Mouse (Mus musculus): ENCODE measurements around the gene Kctd6. TPM values are rescaled to one million over a fixed set of nuclear protein-coding genes. Genes with fewer than 3 reads are reported as not detected.
A peak's percentile ranks its signal among the peaks of the same experiment; 100 is the strongest.

The Kctd6 gene
- total and polyA plus RNA-seq, 3 experiments, result 2.9 to 4.2 (median 3.8) TPM

- Histone ChIP-seq H3K27me3 (replicated peaks) (no peaks in the 10 kb centered on the region), H3K79me2 (replicated peaks; ENCODE audit: control insufficient read depth, extremely low read depth, insufficient read depth, poor library complexity, severe bottlenecking) (peaks cover 6% of the 10 kb centered on the region), H3K9me3 (replicated peaks; ENCODE audit: low read length) (no peaks in the 10 kb centered on the region), H3K4me3 (replicated peaks in 1 of 3; ENCODE audit: low read depth in 2 of 3, low read length in 2 of 3, poor library complexity in 1 of 3) (peak overlapping the region in 2 of 3 experiments; percentile 37 to 45), H3K4me2 (ENCODE audit: insufficient read depth, low read depth, poor library complexity, severe bottlenecking) (peak overlapping the region; percentile 82), H3K9ac (ENCODE audit: insufficient read depth, low read depth) (no peak overlapping the region; the same call in 1 of the 2 replicates), H3K27ac (ENCODE audit: insufficient read depth, low read depth) (no peak overlapping the region), H3K36me3 (replicated peaks in 1 of 2; ENCODE audit: control insufficient read depth in 1 of 2, insufficient read depth in 1 of 2, low read length in 1 of 2) (peaks cover 0 to 5% of the 10 kb centered on the region in 2 experiments), H3K4me1 (ENCODE audit: control insufficient read depth in 1 of 2, insufficient read depth in 2 of 2) (peaks cover 17 to 35% of the 10 kb centered on the region in 2 experiments)
- peak; percentile 61 for DNase-seq (ENCODE audit: extremely low read depth)
- TF ChIP-seq MAZ (IDR thresholded peaks at IDR 0.05; ENCODE audit: low read depth, low read length) (no peak), ELF1 (IDR thresholded peaks at IDR 0.05; ENCODE audit: low read depth, low read length) (no peak), UBTF (IDR thresholded peaks at IDR 0.05; ENCODE audit: low read depth, low read length) (no peak)
- in situ Hi-C loops (cut with MboI; ENCODE audit: low pct_ligation_motif_present, low pct_unique_long_range_greater_than_20kb, low sequenced_read_pairs), result loop anchor here (10.0 kb wide), 2 partner anchors 181 to 361 kb away; partner anchors contain the start of genes Dnase1l3 and Flnb
- dilution Hi-C loops (cut with MboI; ENCODE audit: extremely low pct_ligation_motif_present, extremely low pct_unique_long_range_greater_than_20kb, low sequenced_read_pairs), result no loop called here
Measured at GRCm38 (mm10) chr14:8176251-8176650, 37.7 kb upstream of the Kctd6 start.

GRCm38 (mm10) chr14:8180371-8181035 lies 33.4 kb upstream of the Kctd6 start:
- Histone ChIP-seq H3K36me3 (replicated peaks in 1 of 2; ENCODE audit: control insufficient read depth in 1 of 2, insufficient read depth in 1 of 2, low read length in 1 of 2) (no peaks in the 10 kb centered on the region), H3K4me3 (replicated peaks in 1 of 3; ENCODE audit: low read depth in 2 of 3, low read length in 2 of 3, poor library complexity in 1 of 3) (no peak overlapping the region), H3K79me2 (replicated peaks; ENCODE audit: control insufficient read depth, extremely low read depth, insufficient read depth, poor library complexity, severe bottlenecking) (no peaks in the 10 kb centered on the region), H3K9ac (ENCODE audit: insufficient read depth, low read depth) (no peak overlapping the region), H3K9me3 (replicated peaks; ENCODE audit: low read length) (peaks cover 9% of the 10 kb centered on the region), H3K4me1 (ENCODE audit: control insufficient read depth in 1 of 2, insufficient read depth in 2 of 2) (peaks cover 4 to 8% of the 10 kb centered on the region in 2 experiments; a peak in 3 of 4 replicates), H3K4me2 (ENCODE audit: insufficient read depth, low read depth, poor library complexity, severe bottlenecking) (no peak overlapping the region), H3K27ac (ENCODE audit: insufficient read depth, low read depth) (no peak overlapping the region), H3K27me3 (replicated peaks) (no peaks in the 10 kb centered on the region)
- dilution Hi-C loops (cut with MboI; ENCODE audit: extremely low pct_ligation_motif_present, extremely low pct_unique_long_range_greater_than_20kb, low sequenced_read_pairs) (no loop called here), in situ Hi-C loops (cut with MboI; ENCODE audit: low pct_ligation_motif_present, low pct_unique_long_range_greater_than_20kb, low sequenced_read_pairs) (no loop called here)
- no peak for DNase-seq (ENCODE audit: extremely low read depth)
- TF ChIP-seq MYC (IDR thresholded peaks at IDR 0.05; ENCODE audit: low read depth, low read length) (no peak), ZC3H11A (IDR thresholded peaks at IDR 0.05; ENCODE audit: low read depth, low read length) (no peak)

GRCm38 (mm10) chr14:8183330-8183729 lies 30.6 kb upstream of the Kctd6 start:
- H3K27me3 ChIP-seq (replicated peaks), result peaks cover 2% of the 10 kb centered on the region
- in situ Hi-C loops (cut with MboI; ENCODE audit: low pct_ligation_motif_present, low pct_unique_long_range_greater_than_20kb, low sequenced_read_pairs) (no loop called here), dilution Hi-C loops (cut with MboI; ENCODE audit: extremely low pct_ligation_motif_present, extremely low pct_unique_long_range_greater_than_20kb, low sequenced_read_pairs) (no loop called here)

More at GRCm38 (mm10) chr14:8183330-8183729, 30.6 kb upstream of the Kctd6 start:
- Histone ChIP-seq H3K27ac (ENCODE audit: insufficient read depth, low read depth) (no peak overlapping the region), H3K4me2 (ENCODE audit: insufficient read depth, low read depth, poor library complexity, severe bottlenecking) (no peak overlapping the region), H3K9me3 (replicated peaks; ENCODE audit: low read length) (peaks cover 11% of the 10 kb centered on the region), H3K4me3 (replicated peaks in 1 of 3; ENCODE audit: low read depth in 2 of 3, low read length in 2 of 3, poor library complexity in 1 of 3) (no peak overlapping the region), H3K9ac (ENCODE audit: insufficient read depth, low read depth) (no peak overlapping the region), H3K36me3 (replicated peaks in 1 of 2; ENCODE audit: control insufficient read depth in 1 of 2, insufficient read depth in 1 of 2, low read length in 1 of 2) (no peaks in the 10 kb centered on the region), H3K4me1 (ENCODE audit: control insufficient read depth in 1 of 2, insufficient read depth in 2 of 2) (no peaks in the 10 kb centered on the region), H3K79me2 (replicated peaks; ENCODE audit: control insufficient read depth, extremely low read depth, insufficient read depth, poor library complexity, severe bottlenecking) (no peaks in the 10 kb centered on the region)
- peak; percentile 8 for DNase-seq (ENCODE audit: extremely low read depth)
- TF ChIP-seq TBP (conservative IDR thresholded peaks at IDR 0.05; ENCODE audit: low read depth, low read length), result no peak
- TF ChIP-seq MAZ (IDR thresholded peaks at IDR 0.05; ENCODE audit: low read depth, low read length), result no peak
- TF ChIP-seq RAD21 (IDR thresholded peaks at IDR 0.05; ENCODE audit: low read depth, low read length), result peak; percentile 17
- peak; percentile 23 to 41; a peak in 2 of 4 replicates for TF ChIP-seq CTCF (conservative IDR thresholded peaks at IDR 0.05 in 1 of 2, IDR thresholded peaks at IDR 0.05 in 1 of 2; ENCODE audit: low read depth in 2 of 2, low read length in 2 of 2)
